Mouse (Mus musculus): Measurements from ENCODE around the gene Shkbp1. TPM values are rescaled to one million over a fixed set of nuclear protein-coding genes. Genes with fewer than 3 reads are reported as not detected.

The Shkbp1 gene
- polyA plus RNA-seq (2012; rRNA removed), result 39.4 and 46.5 TPM in 2 replicates

DNA sequence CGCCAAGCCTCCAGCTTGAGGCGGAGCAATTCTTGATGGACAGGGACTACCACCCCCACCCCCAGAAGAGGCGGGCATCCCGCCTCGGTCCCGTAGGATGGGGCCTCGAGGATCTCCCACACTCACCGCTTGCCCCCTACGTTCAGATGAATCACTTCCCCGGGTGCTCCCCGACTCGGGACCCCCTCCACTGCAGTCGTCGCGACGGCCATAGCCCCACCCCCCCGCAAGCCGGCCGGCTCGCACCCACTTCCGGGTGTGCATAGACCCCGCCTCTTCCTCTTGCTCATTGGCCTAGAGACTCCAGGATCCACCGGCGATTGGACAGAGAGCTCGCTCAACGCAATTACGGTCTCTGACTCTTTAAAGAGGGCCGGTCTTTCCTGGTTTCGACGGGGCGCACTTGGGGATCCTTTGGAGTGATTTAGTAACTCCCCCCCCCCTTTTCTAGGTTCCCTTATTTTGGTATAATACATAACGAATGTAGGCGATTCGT, at the start of gene Shkbp1:
Shkbp1 (minus strand) TSS at position 275 of the 496 bp plus-strand sequence.
- DNase-seq (ENCODE audit: low spot score), result peak; percentile 73

- no peak for DNase-seq (ENCODE audit: low spot score)
Observed at GRCm38 (mm10) chr7:27404203-27404942, 48.6 kb upstream of the Shkbp1 start.

GRCm38 (mm10) chr7:27402675-27403074, 46.9 kb upstream of the Shkbp1 start:
- DNase-seq (ENCODE audit: low spot score), result peak; percentile 39

- no peak for DNase-seq (ENCODE audit: low spot score)
Observed at GRCm38 (mm10) chr7:27400545-27400944, 44.7 kb upstream of the Shkbp1 start.

GRCm38 (mm10) chr7:27397048-27397949, 41.5 kb upstream of the Shkbp1 start:
- DNase-seq (ENCODE audit: low spot score), result no peak

DNA sequence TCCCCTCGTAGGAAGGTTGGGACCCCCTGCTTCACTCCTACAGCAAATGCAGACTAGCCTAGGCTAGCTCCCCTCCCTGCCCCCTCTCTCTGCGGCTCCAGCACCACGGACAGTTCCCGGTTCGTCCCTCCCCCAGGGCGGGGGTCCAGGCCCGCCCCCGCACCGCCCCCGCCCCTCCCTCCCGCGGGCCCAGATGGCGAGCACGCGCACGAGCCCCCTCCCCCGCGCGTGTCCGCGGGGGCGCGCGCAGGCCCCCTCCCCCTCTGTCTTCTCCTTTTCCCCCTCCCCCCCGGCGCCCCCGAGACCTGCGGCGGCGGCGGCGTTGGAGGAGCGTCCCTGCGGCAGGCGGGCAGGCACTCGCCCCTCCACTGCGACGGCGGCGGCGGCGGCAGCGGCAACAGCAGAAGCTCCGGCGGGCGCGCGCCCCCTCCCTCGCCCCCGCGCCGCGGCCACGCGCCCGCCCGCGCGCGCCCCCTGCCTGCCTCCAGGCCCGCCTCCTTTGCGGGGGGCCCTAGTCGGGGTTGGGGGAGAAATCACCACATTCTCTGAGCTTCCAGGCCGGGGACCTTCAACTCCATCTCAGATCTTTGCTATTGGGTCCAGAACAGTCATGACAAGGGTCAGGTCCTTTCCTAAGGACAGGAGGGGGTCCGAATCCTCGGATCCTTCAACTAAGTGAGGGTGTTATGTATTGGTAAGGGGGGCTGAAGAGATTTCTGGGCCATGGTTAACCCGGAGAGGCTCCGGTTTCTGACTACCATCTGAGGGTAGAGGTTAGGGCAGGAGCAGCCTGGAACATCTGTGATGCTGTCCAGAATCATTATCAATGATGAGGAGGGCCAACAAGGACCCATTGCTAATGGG, 40.6 kb upstream of the Shkbp1 start:
- DNase-seq (ENCODE audit: low spot score), result no peak

- DNase-seq (ENCODE audit: low spot score), result no peak
Observed at GRCm38 (mm10) chr7:27395521-27396183, 39.8 kb upstream of the Shkbp1 start.

DNA sequence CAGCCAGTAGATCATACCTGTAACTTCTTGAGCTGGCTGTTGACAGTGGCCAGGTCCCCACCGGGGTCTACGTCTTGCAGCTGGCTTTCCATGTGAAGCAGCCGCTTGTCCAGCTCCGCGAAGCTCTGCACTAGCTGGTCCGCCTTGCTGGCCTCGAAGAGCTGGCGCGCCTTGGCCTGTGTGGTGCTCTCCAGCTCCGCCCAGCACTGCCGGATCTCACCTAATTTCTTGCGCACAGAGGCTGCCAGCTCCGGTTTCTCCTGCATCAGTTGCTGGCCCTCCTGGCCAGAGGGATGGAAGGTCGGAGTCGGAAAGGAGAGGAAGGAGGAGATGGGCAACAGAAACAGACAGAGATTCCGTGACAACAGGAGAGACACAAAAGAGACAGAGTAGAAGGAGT, 35.6 kb upstream of the Shkbp1 start:
- no peak for DNase-seq (ENCODE audit: low spot score)

GRCm38 (mm10) chr7:27389213-27389612, 33.4 kb upstream of the Shkbp1 start:
- DNase-seq (ENCODE audit: low spot score), result no peak

DNA sequence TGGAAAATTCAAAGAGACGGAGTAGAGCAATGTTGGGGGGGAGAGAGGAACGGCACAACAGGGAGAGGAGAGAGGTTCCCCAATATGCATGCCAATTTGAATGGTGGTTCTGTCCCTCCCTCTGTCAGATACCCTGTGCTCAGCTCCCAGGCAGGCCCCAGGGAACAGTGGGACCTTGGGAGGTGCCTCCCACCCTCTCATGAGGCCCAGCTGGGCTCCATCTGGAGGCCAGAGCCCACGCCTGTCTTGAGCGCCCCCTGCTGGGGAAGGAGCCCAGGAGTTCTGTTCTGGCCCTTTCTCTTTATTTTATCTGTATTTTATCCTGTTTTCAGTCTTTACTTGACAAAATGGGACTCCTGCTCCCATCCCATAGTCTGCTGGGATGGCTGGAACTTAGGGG, 28.9 kb upstream of the Shkbp1 start:
- DNase-seq (ENCODE audit: low spot score), result peak; percentile 53

DNA sequence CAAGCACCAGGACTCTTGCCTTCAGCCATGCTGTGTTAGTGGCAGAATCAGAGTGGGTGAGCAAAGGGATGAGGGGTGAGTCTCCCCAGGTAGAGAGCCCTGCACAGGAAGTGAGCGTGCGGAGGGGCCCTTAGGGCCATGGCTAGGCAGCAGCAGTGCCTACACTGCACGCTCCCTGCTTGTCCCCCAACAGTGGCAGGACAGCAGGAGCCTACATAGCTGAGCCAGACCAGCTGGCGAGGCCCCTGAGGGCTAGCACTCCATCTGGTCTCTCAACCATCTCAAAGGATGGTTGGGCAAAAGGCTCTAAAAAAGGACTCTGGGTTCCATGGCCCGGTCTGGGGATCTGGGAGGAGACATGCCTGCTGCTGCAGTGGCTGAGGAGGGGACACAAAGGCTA, 28.3 kb upstream of the Shkbp1 start:
- no peak for DNase-seq (ENCODE audit: low spot score)

GRCm38 (mm10) chr7:27383233-27383632, 27.4 kb upstream of the Shkbp1 start:
- no peak for DNase-seq (ENCODE audit: low spot score)

GRCm38 (mm10) chr7:27381560-27381959, 25.7 kb upstream of the Shkbp1 start:
- DNase-seq (ENCODE audit: low spot score), result no peak

- DNase-seq (ENCODE audit: low spot score), result no peak
Observed at GRCm38 (mm10) chr7:27381009-27381408, 25.2 kb upstream of the Shkbp1 start.

- no peak for DNase-seq (ENCODE audit: low spot score)
Observed at GRCm38 (mm10) chr7:27379836-27380235, 24.0 kb upstream of the Shkbp1 start.

DNA sequence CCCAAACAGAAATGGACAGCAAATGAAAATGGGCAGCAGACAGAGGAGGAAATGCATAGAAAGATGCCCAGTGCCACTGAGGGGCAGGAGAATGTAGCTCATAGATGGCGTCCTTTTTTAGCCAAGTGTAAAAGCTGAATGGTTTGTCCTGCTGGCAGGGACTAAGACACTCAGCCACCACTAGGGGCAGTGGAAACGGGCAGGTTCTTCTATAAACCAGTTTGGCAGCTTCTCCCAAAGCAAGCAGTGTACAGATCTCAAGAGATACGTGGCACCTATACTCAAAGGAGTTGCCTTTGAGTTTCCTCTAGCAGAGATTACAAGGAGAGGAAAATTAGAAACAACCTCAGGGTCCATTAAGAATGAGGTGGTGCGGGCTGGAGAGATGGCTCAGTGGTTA, 22.6 kb upstream of the Shkbp1 start:
- DNase-seq (ENCODE audit: low spot score), result no peak

GRCm38 (mm10) chr7:27375274-27375673, 19.5 kb upstream of the Shkbp1 start:
- DNase-seq (ENCODE audit: low spot score), result no peak

DNA sequence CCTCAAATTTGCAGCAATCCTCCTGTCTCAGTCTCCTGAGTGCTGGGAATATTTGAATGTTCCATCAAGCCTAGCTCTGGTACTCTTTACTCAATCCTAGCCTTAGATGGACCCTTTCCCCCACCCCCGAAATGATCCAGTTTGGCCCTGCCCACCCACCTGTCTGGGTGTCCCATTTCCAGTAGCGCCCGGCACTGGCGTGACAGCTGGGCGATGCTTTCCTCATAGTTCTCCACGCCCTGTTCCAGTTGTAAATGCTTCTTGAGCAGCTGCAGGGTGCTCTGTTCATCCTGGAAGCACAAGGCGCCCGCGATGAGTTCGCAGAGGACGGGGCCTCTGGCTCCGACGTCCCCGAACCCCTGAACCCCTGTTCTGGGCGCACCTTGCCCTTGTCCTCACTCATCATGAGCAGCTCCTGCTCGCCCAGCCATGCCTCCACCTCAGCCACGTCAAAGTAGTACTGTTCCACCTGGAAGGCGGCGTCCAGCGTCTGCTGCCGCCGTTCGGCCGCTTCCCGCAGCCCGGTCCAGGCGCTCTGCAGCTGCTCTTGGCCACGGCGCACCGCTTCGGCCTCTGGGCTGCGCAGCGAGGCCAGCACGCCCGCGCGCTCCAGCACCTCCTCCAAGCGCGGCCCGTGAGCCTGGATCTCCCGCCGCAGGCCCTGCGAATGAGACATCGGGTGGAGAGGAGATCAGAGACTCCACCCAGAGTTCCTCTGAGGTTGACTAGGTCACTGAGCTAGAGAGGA, 16.1 kb upstream of the Shkbp1 start:
- no peak for DNase-seq (ENCODE audit: low spot score)

DNA sequence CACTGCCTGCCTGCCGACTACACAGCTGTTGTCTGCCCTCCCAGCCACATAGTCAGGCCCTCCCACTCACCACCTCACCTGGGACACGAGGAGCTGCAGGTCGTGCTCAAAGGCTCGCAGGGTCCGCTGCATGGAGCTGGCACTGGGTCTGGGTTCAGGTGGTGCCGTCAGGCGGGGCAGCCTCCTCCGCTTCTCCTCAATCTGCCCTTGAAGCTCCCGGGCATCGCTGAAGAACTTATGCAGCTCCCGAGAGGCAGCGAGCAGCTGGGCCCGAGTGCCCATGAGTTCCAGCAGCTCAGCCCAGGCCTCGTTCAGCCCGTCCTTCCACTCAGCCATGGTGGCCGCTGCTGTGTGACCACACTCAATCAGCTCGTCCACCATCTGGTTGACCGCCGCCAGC, 13.3 kb upstream of the Shkbp1 start:
- DNase-seq (ENCODE audit: low spot score), result no peak

- DNase-seq (ENCODE audit: low spot score), result no peak
Observed at GRCm38 (mm10) chr7:27367976-27368375, 12.2 kb upstream of the Shkbp1 start.
